Mouse (Mus musculus) forebrain, postnatal 0 days (tissue): ENCODE measurements around the gene Wdfy3. TPM values are rescaled to one million over a fixed set of nuclear protein-coding genes. Genes with fewer than 3 reads are reported as not detected.
"Not testable (repeated sequence)": the region's sequence is repeated elsewhere in the genome, so short reads cannot be mapped to it uniquely, and the experiment has no call there.

Experiments
- ATAC-seq: fragments of 200-750 bp; cut with Nextera tagmentation; 2 replicates; pipeline ENCODE4 v1.8.0; 2017; ENCODE audit warnings: mild to moderate bottlenecking, moderate library complexity
- DNase-seq: peaks from one replicate; pipeline ENCODE4 v3.0.0-alpha.2; 2015
- H3K27ac ChIP-seq: fragments of 300-500 bp; sonication (generic); 2 replicates; pipeline ENCODE4 v1.5.1; 2014; ENCODE audit warnings: low read depth, mild to moderate bottlenecking, antibody characterized with exemption, low read length, moderate library complexity, mixed read lengths
- H3K27me3 ChIP-seq: fragments of 300-500 bp; sonication (generic); 2 replicates; pipeline ENCODE4 v1.6.1; 2014; ENCODE audit warnings: mild to moderate bottlenecking, low read length, mixed read lengths; ENCODE audit not compliant: insufficient read depth
- H3K36me3 ChIP-seq: fragments of 300-500 bp; sonication (generic); 2 replicates; pipeline ENCODE4 v1.6.1; 2014; ENCODE audit warnings: mild to moderate bottlenecking, moderate library complexity; ENCODE audit not compliant: insufficient read depth
- H3K4me1 ChIP-seq: fragments of 300-500 bp; sonication (generic); 2 replicates; pipeline ENCODE4 v1.6.1; 2014; ENCODE audit warnings: antibody characterized with exemption; ENCODE audit not compliant: insufficient read depth
- H3K4me2 ChIP-seq: fragments of 300-500 bp; sonication (generic); 2 replicates; pipeline ENCODE4 v1.6.1; 2014; ENCODE audit warnings: low read depth, mild to moderate bottlenecking, moderate library complexity
- H3K4me3 ChIP-seq: fragments of 300-500 bp; sonication (generic); 2 replicates; pipeline ENCODE4 v1.5.1; 2014; ENCODE audit warnings: low read depth, low read length, mixed read lengths
- H3K9ac ChIP-seq: fragments of 300-500 bp; sonication (generic); 2 replicates; pipeline ENCODE4 v1.6.1; 2014; ENCODE audit warnings: mild to moderate bottlenecking
- H3K9me3 ChIP-seq: fragments of 300-500 bp; sonication (generic); 2 replicates; pipeline ENCODE4 v1.6.1; 2016; ENCODE audit warnings: low read length
- CTCF ChIP-seq: sonication (generic); IDR thresholded peaks from 2 replicates; pipeline ENCODE4 v1.5.1; 2016; ENCODE audit warnings: antibody characterized with exemption, control low read depth, low read depth
- WGBS: fragments of 180-500 bp; shearing (Covaris S2); extraction: QIAGEN DNeasy Blood & Tissue Kit; methylation state at CpG from one replicate; pipeline ENCODE4 v1.1.7; 2014; 5-methylcytosine and 5-hydroxymethylcytosine counted together
- polyA plus RNA-seq: library from polyadenylated mRNA; unstranded; fragments of >200 nt; fragmentation: Nextera tagmentation; extraction: Ambion mirVana; gene quantifications from 2 replicates; pipeline ENCODE4 v1.2.1, GENCODE M21; 2015
- total RNA-seq: library from RNA; depleted of rRNA; stranded (reverse); fragments of >200 nt; gene quantifications from 2 replicates; pipeline ENCODE4 v1.2.3, GENCODE M21; 2014

The Wdfy3 gene
- total and polyA plus RNA-seq, 2 experiments from 2014 or later, result 15.4 to 68.8 TPM

- ATAC-seq (no peak), DNase-seq (no peak)
- H3K4me2 ChIP-seq, result no peak overlapping the region
- peaks cover 90% of the 10 kb centered on the region for H3K36me3 ChIP-seq
- no peak for TF ChIP-seq CTCF
- H3K27me3 ChIP-seq, result no peaks in the 10 kb centered on the region
- no peaks in the 10 kb centered on the region for H3K9me3 ChIP-seq
- H3K4me3 ChIP-seq, result no peak overlapping the region
- H3K4me1 ChIP-seq, result no peaks in the 10 kb centered on the region
- no peak overlapping the region for H3K27ac ChIP-seq
- no peak overlapping the region for H3K9ac ChIP-seq
- 95% methylated on average over 21 of the region's 21 CpGs for WGBS
Measured at GRCm38 (mm10) chr5:101852116-101852680, 217.5 kb downstream of the Wdfy3 start.

GRCm38 (mm10) chr5:101851133-101851532 lies 218.6 kb downstream of the Wdfy3 start:
- H3K9me3 ChIP-seq, result no peaks in the 10 kb centered on the region
- no peak overlapping the region for H3K9ac ChIP-seq
- H3K27me3 ChIP-seq, result no peaks in the 10 kb centered on the region
- no peak overlapping the region for H3K4me3 ChIP-seq
- ATAC-seq, result no peak
- TF ChIP-seq CTCF, result no peak
- no peak overlapping the region for H3K4me2 ChIP-seq
- H3K36me3 ChIP-seq, result peaks cover 98% of the 10 kb centered on the region
- no peak for DNase-seq
- WGBS, result 95% methylated on average over 7 of the region's 7 CpGs
- H3K4me1 ChIP-seq, result no peaks in the 10 kb centered on the region
- no peak overlapping the region for H3K27ac ChIP-seq

- H3K9ac ChIP-seq, result no peak overlapping the region
- no peaks in the 10 kb centered on the region for H3K27me3 ChIP-seq
- H3K36me3 ChIP-seq, result peaks cover 98% of the 10 kb centered on the region
- WGBS, result 63% methylated on average over 4 of the region's 4 CpGs
- no peaks in the 10 kb centered on the region for H3K4me1 ChIP-seq
- no peak overlapping the region for H3K27ac ChIP-seq
- H3K9me3 ChIP-seq, result no peaks in the 10 kb centered on the region
- no peak overlapping the region for H3K4me3 ChIP-seq
- no peak for TF ChIP-seq CTCF
- H3K4me2 ChIP-seq, result no peak overlapping the region
- no peak for ATAC-seq
- no peak for DNase-seq
Measured at GRCm38 (mm10) chr5:101847762-101848161, 222.0 kb downstream of the Wdfy3 start.

- ATAC-seq, result no peak
- TF ChIP-seq CTCF, result no peak
- H3K36me3 ChIP-seq, result peaks cover 98% of the 10 kb centered on the region
- H3K9me3 ChIP-seq, result no peaks in the 10 kb centered on the region
- H3K27ac ChIP-seq, result no peak overlapping the region
- WGBS, result 91% methylated on average over 7 of the region's 7 CpGs
- H3K4me1 ChIP-seq, result no peaks in the 10 kb centered on the region
- H3K4me2 ChIP-seq, result no peak overlapping the region
- no peak for DNase-seq
- H3K9ac ChIP-seq, result no peak overlapping the region
- H3K27me3 ChIP-seq, result no peaks in the 10 kb centered on the region
- no peak overlapping the region for H3K4me3 ChIP-seq
Measured at GRCm38 (mm10) chr5:101847323-101847722, 222.4 kb downstream of the Wdfy3 start.

GRCm38 (mm10) chr5:101845930-101846329 lies 223.8 kb downstream of the Wdfy3 start:
- Histone ChIP-seq H3K4me3 (no peak overlapping the region), H3K9ac (no peak overlapping the region), H3K27ac (no peak overlapping the region), H3K4me2 (no peak overlapping the region), H3K27me3 (no peaks in the 10 kb centered on the region), H3K9me3 (no peaks in the 10 kb centered on the region), H3K4me1 (no peaks in the 10 kb centered on the region), H3K36me3 (peaks cover 98% of the 10 kb centered on the region)
- DNase-seq (no peak), ATAC-seq (no peak)
- WGBS, result 90% methylated on average over 8 of the region's 8 CpGs
- no peak for TF ChIP-seq CTCF

- Histone ChIP-seq H3K36me3 (peaks cover 99% of the 10 kb centered on the region), H3K27me3 (no peaks in the 10 kb centered on the region), H3K9me3 (no peaks in the 10 kb centered on the region), H3K27ac (no peak overlapping the region), H3K4me3 (no peak overlapping the region), H3K4me1 (no peaks in the 10 kb centered on the region), H3K4me2 (no peak overlapping the region), H3K9ac (no peak overlapping the region)
- WGBS, result 97% methylated on average over 14 of the region's 14 CpGs
- no peak for TF ChIP-seq CTCF
- DNase-seq (no peak), ATAC-seq (no peak)
Measured at GRCm38 (mm10) chr5:101845011-101845410, 224.7 kb downstream of the Wdfy3 start.

- Histone ChIP-seq H3K9ac (no peak overlapping the region), H3K9me3 (no peaks in the 10 kb centered on the region)
- WGBS, result 93% methylated on average over 5 of the region's 5 CpGs
Measured at GRCm38 (mm10) chr5:101840476-101840875, 229.2 kb downstream of the Wdfy3 start.

GRCm38 (mm10) chr5:101837605-101838004 lies 232.1 kb downstream of the Wdfy3 start:
- ATAC-seq, H3K4me3 ChIP-seq, H3K27ac ChIP-seq, H3K9me3 ChIP-seq, DNase-seq, H3K4me2 ChIP-seq, H3K4me1 ChIP-seq, H3K9ac ChIP-seq, H3K27me3 ChIP-seq: not testable (repeated sequence)
- WGBS, result 97% methylated on average over 2 of the region's 2 CpGs
- peaks cover 70% of the 10 kb centered on the region for H3K36me3 ChIP-seq

More at GRCm38 (mm10) chr5:101840476-101840875, 229.2 kb downstream of the Wdfy3 start:
- H3K27me3 ChIP-seq, result no peaks in the 10 kb centered on the region
- H3K36me3 ChIP-seq, result peaks cover 81% of the 10 kb centered on the region
- DNase-seq (no peak), ATAC-seq (0 out of 2 replicates have a peak, but pooled peaks have one; percentile 3)
- H3K27ac ChIP-seq, result no peak overlapping the region
- H3K4me3 ChIP-seq, result no peak overlapping the region
- H3K4me2 ChIP-seq, result no peak overlapping the region
- H3K4me1 ChIP-seq, result no peaks in the 10 kb centered on the region
- no peak for TF ChIP-seq CTCF
